Mouse (Mus musculus) neural tube, embryonic 13.5 days (tissue): Measurements from ENCODE around the gene 1700012B07Rik. TPM values are rescaled to one million over a fixed set of nuclear protein-coding genes. Genes with fewer than 3 reads are reported as not detected.

ENCODE experiments used
- ATAC-seq: fragments of 200-750 bp; cut with Nextera tagmentation; 2 replicates; pipeline ENCODE4 v1.8.0; 2017; ENCODE audit warnings: low read depth, mild to moderate bottlenecking, moderate TSS enrichment, moderate library complexity
- H3K27ac ChIP-seq: fragments of 300-500 bp; sonication (generic); replicated peaks from 2 replicates; pipeline ENCODE4 v1.5.1; 2015; ENCODE audit warnings: moderate library complexity, mild to moderate bottlenecking, inconsistent platforms
- H3K27me3 ChIP-seq: fragments of 300-500 bp; sonication (generic); 2 replicates; pipeline ENCODE4 v1.6.1; 2015; ENCODE audit warnings: mild to moderate bottlenecking, inconsistent platforms
- H3K36me3 ChIP-seq: fragments of 300-500 bp; sonication (generic); 2 replicates; pipeline ENCODE4 v1.6.1; 2015; ENCODE audit warnings: mild to moderate bottlenecking, inconsistent platforms
- H3K4me1 ChIP-seq: fragments of 300-500 bp; sonication (generic); replicated peaks from 2 replicates; pipeline ENCODE4 v1.6.1; 2015; ENCODE audit warnings: inconsistent platforms
- H3K4me2 ChIP-seq: fragments of 300-500 bp; sonication (generic); 2 replicates; pipeline ENCODE4 v1.6.1; 2015; ENCODE audit warnings: inconsistent platforms, mild to moderate bottlenecking, moderate library complexity
- H3K4me3 ChIP-seq: fragments of 300-500 bp; sonication (generic); 2 replicates; pipeline ENCODE4 v1.5.1; 2015; ENCODE audit warnings: mild to moderate bottlenecking, inconsistent platforms
- H3K9ac ChIP-seq: fragments of 300-500 bp; sonication (generic); 2 replicates; pipeline ENCODE4 v1.6.1; 2015; ENCODE audit warnings: moderate library complexity, mild to moderate bottlenecking, inconsistent platforms
- H3K9me3 ChIP-seq: fragments of 300-500 bp; sonication (generic); 2 replicates; pipeline ENCODE4 v1.6.1; 2016; ENCODE audit warnings: inconsistent platforms
- WGBS: fragments of 180-500 bp; shearing (Covaris S2); methylation state at CpG from one replicate; pipeline ENCODE4 v1.1.7; 2015; 5-methylcytosine and 5-hydroxymethylcytosine counted together
- polyA plus RNA-seq: library from polyadenylated mRNA; unstranded; fragments of >200 nt; fragmentation: Nextera tagmentation; extraction: Ambion mirVana; gene quantifications from 2 replicates; pipeline ENCODE4 v1.2.1, GENCODE M21; 2015

1700012B07Rik gene
- not detected in 2 replicates for polyA plus RNA-seq

DNA sequence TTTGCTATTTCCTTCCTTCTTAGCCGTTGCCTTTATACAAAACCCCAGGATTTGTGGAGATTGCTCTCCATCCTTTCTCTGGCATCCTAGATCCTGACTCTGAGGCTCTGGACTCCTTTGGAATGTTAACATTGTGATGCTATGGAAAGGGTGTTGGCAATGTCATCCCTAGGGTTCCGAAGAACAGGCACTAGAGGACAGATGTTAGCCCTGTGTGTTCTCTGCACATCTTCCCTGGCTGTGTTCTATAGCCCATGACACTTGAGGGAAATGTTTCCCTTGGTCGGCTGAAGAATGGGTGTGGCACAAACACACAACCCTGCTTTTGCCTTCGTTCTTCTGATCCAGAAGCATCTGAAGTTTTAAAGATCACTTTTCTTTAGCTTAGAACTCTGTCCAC is at the start of gene 1700012B07Rik:
TSS of gene 1700012B07Rik (minus strand) at position 101 of the 400 bp plus-strand sequence.
- no peaks in the 10 kb centered on the region for H3K27me3 ChIP-seq
- H3K9me3 ChIP-seq: no peaks in the 10 kb centered on the region
- H3K9ac ChIP-seq: no peak within 1 kb of the TSS
- no peaks in the 10 kb centered on the region for H3K36me3 ChIP-seq
- no peak within 1 kb of the TSS for H3K4me3 ChIP-seq
- no peak for ATAC-seq
- no peak within 1 kb of the TSS for H3K4me2 ChIP-seq
- H3K4me1 ChIP-seq: no peaks in the 10 kb centered on the region
- H3K27ac ChIP-seq: no peak within 1 kb of the TSS
- 88% methylated on average over 4 of the region's 4 CpGs for WGBS

- ATAC-seq: no peak
Observed at GRCm38 (mm10) chr11:109876767-109877166, 48.9 kb upstream of the 1700012B07Rik start.

GRCm38 (mm10) chr11:109875834-109876233 is 48.0 kb upstream of the 1700012B07Rik start:
- 59% methylated on average over 3 of the region's 3 CpGs for whole genome bisulfite sequencing

More at GRCm38 (mm10) chr11:109876767-109877166, 48.9 kb upstream of the 1700012B07Rik start:
- Histone ChIP-seq H3K4me3 (no peak overlapping the region), H3K9me3 (no peaks in the 10 kb centered on the region), H3K4me1 (0 out of 2 replicates have a peak, but pooled peaks cover 4% of the 10 kb centered on the region), H3K27ac (no peak overlapping the region), H3K9ac (no peak overlapping the region), H3K4me2 (no peak overlapping the region), H3K36me3 (no peaks in the 10 kb centered on the region), H3K27me3 (no peaks in the 10 kb centered on the region)
- WGBS: 82% methylated on average over 9 of the region's 9 CpGs

DNA sequence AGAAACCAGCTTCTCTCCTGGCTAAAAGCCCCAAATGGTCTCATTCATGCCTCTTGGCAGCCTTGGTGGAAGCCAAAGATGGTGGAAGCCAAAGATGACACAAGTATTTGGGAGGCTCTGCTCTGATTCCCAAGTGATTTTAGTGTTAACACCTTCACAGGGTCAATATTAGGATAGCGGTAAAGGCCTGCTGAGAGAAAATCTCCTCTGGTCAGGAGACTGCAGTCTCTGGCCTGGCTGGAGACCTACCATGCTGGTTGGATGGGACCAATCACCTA is 47.6 kb upstream of the 1700012B07Rik start:
- ATAC-seq: no peak
- 90% methylated on average over 1 of the region's 1 CpGs for WGBS
- no peaks in the 10 kb centered on the region for H3K36me3 ChIP-seq
- no peak overlapping the region for H3K4me2 ChIP-seq
- 0 out of 2 replicates have a peak, but pooled peaks cover 4% of the 10 kb centered on the region for H3K4me1 ChIP-seq
- H3K4me3 ChIP-seq: no peak overlapping the region
- no peak overlapping the region for H3K9ac ChIP-seq
- no peaks in the 10 kb centered on the region for H3K9me3 ChIP-seq
- H3K27me3 ChIP-seq: no peaks in the 10 kb centered on the region
- no peak overlapping the region for H3K27ac ChIP-seq

More at GRCm38 (mm10) chr11:109875834-109876233, 48.0 kb upstream of the 1700012B07Rik start:
- no peaks in the 10 kb centered on the region for H3K9me3 ChIP-seq
- no peak for ATAC-seq
- 0 out of 2 replicates have a peak, but pooled peaks cover 4% of the 10 kb centered on the region for H3K4me1 ChIP-seq
- H3K4me2 ChIP-seq: no peak overlapping the region
- no peaks in the 10 kb centered on the region for H3K36me3 ChIP-seq
- no peak overlapping the region for H3K9ac ChIP-seq
- H3K27ac ChIP-seq: no peak overlapping the region
- H3K4me3 ChIP-seq: no peak overlapping the region
- no peaks in the 10 kb centered on the region for H3K27me3 ChIP-seq

GRCm38 (mm10) chr11:109874651-109875524 is 47.0 kb upstream of the 1700012B07Rik start:
- Histone ChIP-seq H3K27ac (peak overlapping the region; percentile 18; the same call in 1 of the 2 replicates), H3K9me3 (no peaks in the 10 kb centered on the region), H3K27me3 (no peaks in the 10 kb centered on the region), H3K4me1 (0 out of 2 replicates have a peak, but pooled peaks cover 4% of the 10 kb centered on the region), H3K9ac (no peak overlapping the region), H3K4me2 (no peak overlapping the region), H3K36me3 (no peaks in the 10 kb centered on the region), H3K4me3 (no peak overlapping the region)
- WGBS: 74% methylated on average over 11 of the region's 11 CpGs
- no peak for ATAC-seq

GRCm38 (mm10) chr11:109873852-109874610 is 46.2 kb upstream of the 1700012B07Rik start:
- Histone ChIP-seq H3K36me3 (no peaks in the 10 kb centered on the region), H3K4me3 (no peak overlapping the region), H3K9me3 (no peaks in the 10 kb centered on the region), H3K4me2 (no peak overlapping the region), H3K4me1 (0 out of 2 replicates have a peak, but pooled peaks cover 4% of the 10 kb centered on the region), H3K9ac (no peak overlapping the region), H3K27me3 (no peaks in the 10 kb centered on the region), H3K27ac (peak overlapping the region; percentile 18; the same call in 1 of the 2 replicates)
- 78% methylated on average over 22 of the region's 22 CpGs for WGBS
- no peak for ATAC-seq

DNA sequence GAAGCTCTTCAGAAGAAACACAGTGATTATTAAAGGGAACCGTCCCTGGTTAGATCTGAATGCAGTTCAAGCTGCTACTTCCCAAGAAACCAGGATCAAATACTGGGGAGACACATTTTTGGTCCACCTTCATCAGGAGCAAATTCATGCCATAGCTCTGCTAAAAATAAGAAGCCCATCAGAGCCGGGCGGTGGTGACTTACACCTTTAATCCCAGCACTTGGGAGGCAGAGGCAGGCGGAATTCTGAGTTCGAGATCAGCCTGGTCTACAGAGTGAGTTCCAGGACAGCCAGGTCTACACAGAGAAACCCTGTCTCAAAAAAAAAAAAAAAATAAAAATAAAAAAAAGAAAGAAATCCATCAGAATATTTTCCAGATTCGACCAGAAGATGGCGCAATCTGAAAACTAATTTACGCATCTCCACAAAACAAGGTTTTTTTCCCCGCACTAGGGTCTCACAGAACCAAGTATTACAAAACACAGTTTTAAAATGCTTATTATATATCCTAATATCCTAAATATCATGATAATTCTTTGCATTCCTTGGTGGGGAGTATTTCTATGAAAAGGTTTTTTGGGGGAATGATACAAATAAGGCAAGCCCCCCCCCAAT is 45.4 kb upstream of the 1700012B07Rik start:
- 54% methylated on average over 9 of the region's 9 CpGs for WGBS
- Histone ChIP-seq H3K27ac (0 out of 2 replicates have a peak overlapping the region, but pooled peaks have one; percentile 18), H3K4me2 (no peak overlapping the region), H3K36me3 (no peaks in the 10 kb centered on the region), H3K4me3 (no peak overlapping the region), H3K9me3 (no peaks in the 10 kb centered on the region), H3K27me3 (no peaks in the 10 kb centered on the region), H3K9ac (no peak overlapping the region), H3K4me1 (0 out of 2 replicates have a peak, but pooled peaks cover 4% of the 10 kb centered on the region)
- no peak for ATAC-seq

GRCm38 (mm10) chr11:109872674-109873073 is 44.8 kb upstream of the 1700012B07Rik start:
- no peak overlapping the region for H3K4me2 ChIP-seq
- no peaks in the 10 kb centered on the region for H3K9me3 ChIP-seq
- H3K36me3 ChIP-seq: no peaks in the 10 kb centered on the region
- 0 out of 2 replicates have a peak, but pooled peaks cover 4% of the 10 kb centered on the region for H3K4me1 ChIP-seq
- H3K27me3 ChIP-seq: no peaks in the 10 kb centered on the region
- H3K4me3 ChIP-seq: no peak overlapping the region
- WGBS: 73% methylated on average over 3 of the region's 3 CpGs
- H3K27ac ChIP-seq: no peak overlapping the region
- ATAC-seq: no peak
- H3K9ac ChIP-seq: no peak overlapping the region

- Histone ChIP-seq H3K4me3 (no peak overlapping the region), H3K9ac (no peak overlapping the region), H3K4me1 (0 out of 2 replicates have a peak, but pooled peaks cover 4% of the 10 kb centered on the region), H3K4me2 (no peak overlapping the region), H3K36me3 (no peaks in the 10 kb centered on the region), H3K9me3 (no peaks in the 10 kb centered on the region), H3K27ac (no peak overlapping the region), H3K27me3 (no peaks in the 10 kb centered on the region)
- WGBS: 87% methylated on average over 10 of the region's 10 CpGs
- no peak for ATAC-seq
Observed at GRCm38 (mm10) chr11:109872056-109872455, 44.2 kb upstream of the 1700012B07Rik start.

DNA sequence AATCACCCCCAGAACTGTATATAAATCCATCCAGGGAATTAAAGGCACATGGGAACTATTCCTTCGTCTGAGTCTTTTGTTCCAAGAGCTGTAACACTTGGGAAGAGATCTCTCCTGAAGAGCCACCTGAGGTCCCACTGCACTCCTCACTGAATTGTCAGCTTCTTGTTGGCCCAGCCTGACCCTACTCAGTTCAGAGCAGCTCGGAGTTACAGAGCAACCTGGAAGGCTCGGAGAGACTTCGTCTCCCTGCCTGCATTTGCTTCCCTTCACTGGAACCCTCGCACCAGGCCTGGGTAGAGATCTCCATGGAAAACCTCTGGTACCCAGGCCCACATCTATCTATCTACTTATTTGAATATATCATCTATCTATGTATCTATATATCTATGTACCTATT is 40.0 kb upstream of the 1700012B07Rik start:
- no peaks in the 10 kb centered on the region for H3K4me1 ChIP-seq
- no peak overlapping the region for H3K9ac ChIP-seq
- no peak overlapping the region for H3K4me3 ChIP-seq
- H3K27ac ChIP-seq: no peak overlapping the region
- no peak for ATAC-seq
- H3K4me2 ChIP-seq: no peak overlapping the region
- no peaks in the 10 kb centered on the region for H3K27me3 ChIP-seq
- H3K9me3 ChIP-seq: no peaks in the 10 kb centered on the region
- no peaks in the 10 kb centered on the region for H3K36me3 ChIP-seq
- WGBS: 86% methylated on average over 5 of the region's 5 CpGs

- H3K4me2 ChIP-seq: no peak overlapping the region
- ATAC-seq: no peak
- no peak overlapping the region for H3K27ac ChIP-seq
- H3K9me3 ChIP-seq: no peaks in the 10 kb centered on the region
- H3K36me3 ChIP-seq: no peaks in the 10 kb centered on the region
- H3K4me3 ChIP-seq: no peak overlapping the region
- H3K9ac ChIP-seq: no peak overlapping the region
- no peaks in the 10 kb centered on the region for H3K4me1 ChIP-seq
- WGBS: 86% methylated on average over 11 of the region's 11 CpGs
- H3K27me3 ChIP-seq: no peaks in the 10 kb centered on the region
Observed at GRCm38 (mm10) chr11:109866537-109867160, 38.8 kb upstream of the 1700012B07Rik start.
